Mouse (Mus musculus) embryonic facial prominence, embryonic 13.5 days (tissue): ENCODE measurements around the gene Slx4ip. TPM values are rescaled to one million over a fixed set of nuclear protein-coding genes. Genes with fewer than 3 reads are reported as not detected.

Source experiments
- ATAC-seq: fragments of 200-750 bp; cut with Nextera tagmentation; 2 replicates; pipeline ENCODE4 v1.8.0; 2017; ENCODE audit warnings: low read depth; ENCODE audit not compliant: insufficient number of reproducible peaks, insufficient read depth, low FRiP score, low TSS enrichment
- H3K27ac ChIP-seq: fragments of 300-500 bp; sonication (generic); 2 replicates; pipeline ENCODE4 v1.5.1; 2015; ENCODE audit warnings: moderate library complexity, mild to moderate bottlenecking, inconsistent platforms
- H3K27me3 ChIP-seq: fragments of 300-500 bp; sonication (generic); 2 replicates; pipeline ENCODE4 v1.6.1; 2015; ENCODE audit warnings: mild to moderate bottlenecking, inconsistent platforms
- H3K36me3 ChIP-seq: fragments of 300-500 bp; sonication (generic); 2 replicates; pipeline ENCODE4 v1.6.1; 2015; ENCODE audit warnings: mild to moderate bottlenecking, inconsistent platforms
- H3K4me1 ChIP-seq: fragments of 300-500 bp; sonication (generic); 2 replicates; pipeline ENCODE4 v1.6.1; 2015; ENCODE audit warnings: inconsistent platforms
- H3K4me2 ChIP-seq: fragments of 300-500 bp; sonication (generic); 2 replicates; pipeline ENCODE4 v1.6.1; 2015; ENCODE audit warnings: moderate library complexity, mild to moderate bottlenecking, inconsistent platforms
- H3K4me3 ChIP-seq: fragments of 300-500 bp; sonication (generic); 2 replicates; pipeline ENCODE4 v1.5.1; 2015; ENCODE audit warnings: mild to moderate bottlenecking, inconsistent platforms
- H3K9ac ChIP-seq: fragments of 300-500 bp; sonication (generic); 2 replicates; pipeline ENCODE4 v1.6.1; 2015; ENCODE audit warnings: mild to moderate bottlenecking, inconsistent platforms
- H3K9me3 ChIP-seq: fragments of 300-500 bp; sonication (generic); 2 replicates; pipeline ENCODE4 v1.6.1; 2016; ENCODE audit warnings: inconsistent platforms
- WGBS: fragments of 180-500 bp; shearing (Covaris S2); methylation state at CpG from one replicate; pipeline ENCODE4 v1.1.7; 2015; ENCODE audit warnings: mixed read lengths; 5-methylcytosine and 5-hydroxymethylcytosine counted together
- polyA plus RNA-seq: library from polyadenylated mRNA; unstranded; fragments of >200 nt; fragmentation: Nextera tagmentation; extraction: Ambion mirVana; gene quantifications from 2 replicates; pipeline ENCODE4 v1.2.1, GENCODE M21; 2015

The Slx4ip gene
- polyA plus RNA-seq, 1 experiment from 2014 or later, result 8.2 TPM

DNA sequence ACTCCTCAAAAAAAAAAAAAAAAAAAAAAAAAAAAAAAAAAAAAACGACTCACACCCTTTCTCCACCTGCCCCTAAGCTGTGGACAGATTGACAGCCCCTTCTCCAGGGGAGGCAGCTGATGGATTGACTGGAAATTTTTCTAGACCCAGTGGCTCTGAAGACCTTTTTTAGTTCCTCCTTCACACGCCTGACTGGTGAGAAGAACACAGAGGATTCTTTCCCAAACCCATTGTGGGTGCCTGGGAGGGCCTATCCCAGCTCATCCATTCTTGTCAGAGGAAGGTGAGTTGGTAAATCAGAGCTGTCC is 183.2 kb downstream of the Slx4ip start:
- Histone ChIP-seq H3K27ac (no peak overlapping the region), H3K4me2 (no peak overlapping the region), H3K4me1 (peaks cover 23% of the 10 kb centered on the region), H3K4me3 (no peak overlapping the region), H3K9ac (no peak overlapping the region), H3K9me3 (no peaks in the 10 kb centered on the region), H3K36me3 (no peaks in the 10 kb centered on the region), H3K27me3 (no peaks in the 10 kb centered on the region)
- ATAC-seq, result no peak
- 64% methylated on average over 1 of the region's 2 CpGs for WGBS

DNA sequence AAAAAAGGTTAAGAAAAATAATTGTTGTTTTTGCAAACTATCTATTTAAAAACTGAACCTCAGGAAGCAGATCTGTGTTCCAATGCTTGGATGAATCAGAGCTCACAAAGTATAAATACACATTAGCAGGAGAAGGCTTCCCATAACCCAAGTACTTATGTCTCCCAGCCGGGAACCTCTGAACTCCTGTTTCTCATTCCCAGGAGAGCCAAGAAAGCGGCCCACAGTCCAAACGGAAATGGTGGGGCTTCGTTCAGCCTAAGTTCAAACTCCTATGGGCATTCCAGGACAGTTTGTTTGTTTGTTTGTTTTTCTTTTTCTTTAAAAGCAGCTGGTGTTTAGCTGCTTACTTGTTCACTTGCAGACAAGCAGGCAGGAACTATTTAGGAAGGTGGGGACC is 187.8 kb downstream of the Slx4ip start:
- H3K36me3 ChIP-seq, result peaks cover 13% of the 10 kb centered on the region
- H3K27me3 ChIP-seq, result no peaks in the 10 kb centered on the region
- no peak overlapping the region for H3K4me2 ChIP-seq
- H3K9me3 ChIP-seq, result no peaks in the 10 kb centered on the region
- WGBS, result 44% methylated on average over 4 of the region's 4 CpGs
- H3K4me3 ChIP-seq, result no peak overlapping the region
- no peak for ATAC-seq
- no peak overlapping the region for H3K27ac ChIP-seq
- no peak overlapping the region for H3K9ac ChIP-seq
- H3K4me1 ChIP-seq, result peaks cover 36% of the 10 kb centered on the region

DNA sequence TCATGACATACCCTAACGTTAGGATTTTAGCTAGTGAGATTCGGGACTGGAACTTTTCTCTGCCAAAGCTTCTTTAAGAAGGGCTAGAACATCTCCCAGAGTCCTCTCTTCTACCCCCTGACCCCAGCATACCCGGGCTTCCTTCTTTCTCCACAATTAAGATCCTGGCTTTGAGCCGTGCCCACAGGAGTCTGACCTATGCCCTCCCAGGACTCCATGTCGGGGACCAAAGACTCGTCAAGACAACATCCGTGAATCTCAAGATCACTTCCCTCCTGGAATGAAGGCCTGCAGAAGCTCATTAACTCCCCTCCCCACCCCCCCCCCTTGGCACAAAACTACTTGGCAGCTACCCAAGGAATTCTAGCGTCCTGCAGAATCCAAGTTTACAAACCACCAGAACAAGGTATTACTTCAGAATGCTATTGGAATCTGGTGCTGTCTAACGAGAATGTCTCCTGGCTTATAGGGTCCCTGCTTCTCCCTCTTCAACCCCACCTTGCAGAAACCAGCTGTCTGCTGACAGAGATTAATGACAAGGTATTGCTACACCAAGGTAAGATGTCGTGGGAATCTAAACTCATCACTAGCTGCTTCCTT is 188.8 kb downstream of the Slx4ip start:
- Histone ChIP-seq H3K9me3 (no peaks in the 10 kb centered on the region), H3K4me3 (no peak overlapping the region), H3K4me2 (no peak overlapping the region), H3K4me1 (peaks cover 30% of the 10 kb centered on the region), H3K27ac (peak overlapping the region; percentile 22; the same call in 1 of the 2 replicates), H3K36me3 (peaks cover 23% of the 10 kb centered on the region), H3K27me3 (no peaks in the 10 kb centered on the region), H3K9ac (no peak overlapping the region)
- WGBS, result 21% methylated on average over 10 of the region's 10 CpGs
- 0 out of 2 replicates have a peak, but pooled peaks have one; percentile 54 for ATAC-seq

DNA sequence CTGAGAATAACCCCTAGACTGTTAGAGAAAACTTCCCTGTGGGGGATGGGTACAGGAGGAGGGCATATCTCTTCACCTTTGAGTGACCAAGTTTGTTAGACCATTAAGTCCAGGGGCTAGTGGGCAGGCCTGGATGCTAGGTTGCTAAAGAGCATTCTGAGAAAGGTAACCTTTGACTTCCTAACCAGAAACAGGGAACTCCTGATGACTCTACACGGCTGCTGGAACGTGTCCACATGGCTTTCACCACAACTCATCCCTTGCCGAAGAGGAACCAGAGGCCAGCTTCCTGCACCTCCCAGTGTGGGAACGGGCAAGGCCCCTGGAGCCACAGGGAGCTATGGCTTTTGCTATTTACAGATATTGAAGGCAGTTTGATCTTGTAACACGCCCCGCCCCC is 189.4 kb downstream of the Slx4ip start:
- no peak overlapping the region for H3K9ac ChIP-seq
- 66% methylated on average over 6 of the region's 6 CpGs for WGBS
- no peak for ATAC-seq
- H3K4me2 ChIP-seq, result no peak overlapping the region
- no peaks in the 10 kb centered on the region for H3K9me3 ChIP-seq
- peaks cover 30% of the 10 kb centered on the region for H3K4me1 ChIP-seq
- H3K27me3 ChIP-seq, result no peaks in the 10 kb centered on the region
- H3K36me3 ChIP-seq, result peaks cover 30% of the 10 kb centered on the region
- no peak overlapping the region; the same call in 1 of the 2 replicates for H3K27ac ChIP-seq
- no peak overlapping the region for H3K4me3 ChIP-seq

DNA sequence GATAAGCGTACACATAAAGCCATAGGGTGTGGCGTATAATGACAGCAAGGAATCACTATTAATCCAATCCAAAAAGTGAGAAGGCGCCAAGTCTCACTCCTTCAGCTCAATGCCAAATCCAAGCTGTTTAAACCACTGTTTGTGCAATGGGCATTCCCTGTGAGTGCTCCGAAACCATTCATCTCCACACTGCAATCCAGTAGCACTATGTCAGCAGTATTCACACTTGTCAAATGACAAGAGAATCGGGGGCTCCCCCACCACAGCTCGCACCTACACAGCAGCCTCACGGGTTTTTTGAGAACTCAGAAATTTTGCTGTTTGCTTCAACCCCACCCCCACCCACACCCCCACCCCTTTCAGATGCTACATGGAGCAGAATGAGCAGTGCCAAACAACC is 190.0 kb downstream of the Slx4ip start:
- Histone ChIP-seq H3K4me3 (no peak overlapping the region), H3K4me2 (no peak overlapping the region), H3K9me3 (no peaks in the 10 kb centered on the region), H3K36me3 (peaks cover 35% of the 10 kb centered on the region), H3K9ac (no peak overlapping the region), H3K4me1 (peaks cover 30% of the 10 kb centered on the region), H3K27me3 (no peaks in the 10 kb centered on the region), H3K27ac (no peak overlapping the region)
- ATAC-seq, result no peak
- 85% methylated on average over 7 of the region's 7 CpGs for WGBS

DNA sequence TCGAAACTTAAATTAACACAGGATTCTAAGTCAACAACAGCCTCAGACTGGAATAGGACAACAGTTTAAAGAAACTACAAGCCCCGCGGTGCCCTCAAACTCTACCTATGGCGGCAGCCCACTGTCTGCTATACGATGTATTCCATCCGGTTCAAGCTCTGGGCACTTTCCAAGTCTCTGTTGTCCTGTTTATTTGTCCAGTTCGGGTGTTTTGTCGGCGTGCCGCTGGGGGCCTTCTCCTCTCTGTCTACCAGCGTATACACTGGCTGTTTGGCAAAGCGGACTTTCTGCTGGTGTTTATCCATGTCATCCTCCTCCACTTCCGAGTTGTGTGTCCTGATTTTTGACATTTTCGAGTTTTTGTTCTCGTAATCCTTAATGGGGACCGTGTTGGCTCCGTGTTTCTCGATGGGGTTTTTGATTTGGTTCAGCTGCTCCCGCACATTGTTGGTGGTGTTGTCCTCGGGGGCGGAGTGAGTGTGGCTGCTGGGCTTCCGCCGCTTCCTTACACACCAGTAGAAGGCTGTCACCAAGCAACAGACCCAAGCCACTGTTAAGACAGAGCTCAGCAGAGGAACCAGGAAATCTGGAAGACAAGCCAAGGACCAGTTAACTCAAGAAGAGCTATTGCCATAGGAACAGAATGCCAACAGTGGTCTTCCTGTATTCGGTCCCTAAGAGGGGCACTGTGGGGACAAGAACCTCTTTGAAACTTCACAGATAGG is 192.0 kb downstream of the Slx4ip start:
- Histone ChIP-seq H3K9me3 (no peaks in the 10 kb centered on the region), H3K4me1 (peaks cover 40% of the 10 kb centered on the region), H3K9ac (no peak overlapping the region), H3K4me2 (no peak overlapping the region), H3K27me3 (no peaks in the 10 kb centered on the region), H3K36me3 (peaks cover 52% of the 10 kb centered on the region), H3K4me3 (no peak overlapping the region), H3K27ac (no peak overlapping the region)
- no peak for ATAC-seq
- WGBS, result 89% methylated on average over 24 of the region's 24 CpGs

DNA sequence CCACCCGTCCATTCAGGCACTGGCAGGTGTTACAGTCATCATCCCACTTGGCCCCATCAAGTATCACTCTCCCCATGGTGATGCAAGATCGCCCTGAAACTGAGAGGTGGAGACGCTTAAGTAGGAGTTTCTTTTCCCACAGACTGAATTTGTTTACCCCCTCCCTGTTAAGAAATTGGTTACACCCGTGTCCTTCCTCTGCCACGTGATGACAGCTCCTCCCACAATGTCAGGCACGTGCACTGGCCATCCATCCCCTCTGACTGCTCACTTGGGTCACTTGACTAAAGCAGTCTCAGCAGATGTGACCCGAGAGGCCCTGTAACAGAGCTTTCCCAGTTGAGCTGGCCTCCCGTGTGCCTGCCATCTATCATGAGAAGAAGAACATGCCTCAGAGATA is 194.2 kb downstream of the Slx4ip start:
- ATAC-seq, result no peak
- peaks cover 74% of the 10 kb centered on the region for H3K36me3 ChIP-seq

DNA sequence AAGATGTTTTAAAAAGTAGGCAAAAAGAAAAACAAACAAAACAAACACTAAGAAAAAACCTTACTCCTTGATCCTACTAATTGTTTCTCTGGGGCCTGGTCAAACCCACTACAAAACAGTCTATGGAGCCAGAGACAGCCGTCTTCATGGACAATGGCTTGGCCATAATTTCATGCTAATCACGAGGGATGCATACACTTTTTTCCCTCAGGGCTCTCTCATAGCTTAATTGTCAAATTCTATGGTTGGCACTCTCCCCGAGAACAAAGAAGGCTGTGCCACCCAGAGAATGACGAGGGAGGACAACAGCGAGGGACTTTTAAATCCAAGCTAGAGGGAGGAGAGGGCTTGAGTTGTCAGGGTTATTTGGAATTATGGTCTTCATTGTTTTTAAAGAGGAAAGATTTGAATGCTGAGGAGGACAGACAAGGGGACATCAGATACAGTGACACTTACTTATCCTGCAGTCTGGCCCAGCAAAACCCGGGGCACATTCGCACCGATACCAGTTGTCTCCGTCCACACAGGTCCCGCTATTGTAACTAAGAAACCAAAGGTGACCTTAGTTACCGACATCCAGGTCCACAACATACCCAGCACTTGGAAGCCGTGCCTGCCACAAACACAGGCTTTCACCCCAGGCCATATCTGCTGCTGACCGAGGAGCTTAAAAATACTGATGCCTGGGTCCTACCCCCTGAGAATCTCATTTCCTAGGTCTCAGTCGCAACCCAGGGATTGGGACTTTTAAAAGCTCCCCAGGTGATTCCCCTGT is 195.8 kb downstream of the Slx4ip start:
- Histone ChIP-seq H3K9me3 (no peaks in the 10 kb centered on the region), H3K4me2 (no peak overlapping the region), H3K4me3 (no peak overlapping the region), H3K27ac (no peak overlapping the region), H3K9ac (no peak overlapping the region), H3K27me3 (no peaks in the 10 kb centered on the region; the same call in 1 of the 2 replicates), H3K36me3 (peaks cover 89% of the 10 kb centered on the region), H3K4me1 (peaks cover 14% of the 10 kb centered on the region)
- WGBS, result 59% methylated on average over 14 of the region's 14 CpGs
- no peak for ATAC-seq

More for the DNA sequence above, 194.2 kb downstream of the Slx4ip start:
- Histone ChIP-seq H3K4me2 (no peak overlapping the region), H3K9ac (no peak overlapping the region), H3K4me3 (no peak overlapping the region), H3K9me3 (no peaks in the 10 kb centered on the region), H3K27ac (no peak overlapping the region), H3K4me1 (peaks cover 23% of the 10 kb centered on the region), H3K27me3 (no peaks in the 10 kb centered on the region; the same call in 1 of the 2 replicates)
- 76% methylated on average over 8 of the region's 8 CpGs for WGBS

DNA sequence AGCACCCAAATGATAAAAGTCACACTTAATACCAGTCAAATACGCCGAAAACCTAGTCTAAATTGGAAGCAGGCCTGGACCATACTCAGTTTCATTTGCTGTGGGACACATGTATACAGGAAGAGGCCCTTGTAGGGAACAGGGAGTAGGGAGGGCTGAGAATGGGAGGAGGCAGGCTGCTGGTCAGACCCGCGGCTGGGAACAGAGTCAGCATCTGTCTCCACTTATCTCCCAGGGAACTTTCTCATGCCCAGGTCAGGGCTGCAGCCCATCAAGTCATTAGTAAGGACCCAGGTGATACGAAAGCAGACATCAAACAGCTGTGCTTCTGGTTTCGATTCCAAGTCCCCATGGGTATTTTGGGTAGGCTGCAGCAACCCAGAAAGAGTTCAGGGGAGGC is 196.7 kb downstream of the Slx4ip start:
- Histone ChIP-seq H3K9me3 (no peaks in the 10 kb centered on the region), H3K27me3 (no peaks in the 10 kb centered on the region; the same call in 1 of the 2 replicates), H3K4me2 (no peak overlapping the region), H3K27ac (no peak overlapping the region), H3K4me3 (no peak overlapping the region), H3K9ac (no peak overlapping the region), H3K36me3 (peaks cover 95% of the 10 kb centered on the region), H3K4me1 (peaks cover 14% of the 10 kb centered on the region)
- WGBS, result 26% methylated on average over 6 of the region's 6 CpGs
- 0 out of 2 replicates have a peak, but pooled peaks have one; percentile 54 for ATAC-seq

DNA sequence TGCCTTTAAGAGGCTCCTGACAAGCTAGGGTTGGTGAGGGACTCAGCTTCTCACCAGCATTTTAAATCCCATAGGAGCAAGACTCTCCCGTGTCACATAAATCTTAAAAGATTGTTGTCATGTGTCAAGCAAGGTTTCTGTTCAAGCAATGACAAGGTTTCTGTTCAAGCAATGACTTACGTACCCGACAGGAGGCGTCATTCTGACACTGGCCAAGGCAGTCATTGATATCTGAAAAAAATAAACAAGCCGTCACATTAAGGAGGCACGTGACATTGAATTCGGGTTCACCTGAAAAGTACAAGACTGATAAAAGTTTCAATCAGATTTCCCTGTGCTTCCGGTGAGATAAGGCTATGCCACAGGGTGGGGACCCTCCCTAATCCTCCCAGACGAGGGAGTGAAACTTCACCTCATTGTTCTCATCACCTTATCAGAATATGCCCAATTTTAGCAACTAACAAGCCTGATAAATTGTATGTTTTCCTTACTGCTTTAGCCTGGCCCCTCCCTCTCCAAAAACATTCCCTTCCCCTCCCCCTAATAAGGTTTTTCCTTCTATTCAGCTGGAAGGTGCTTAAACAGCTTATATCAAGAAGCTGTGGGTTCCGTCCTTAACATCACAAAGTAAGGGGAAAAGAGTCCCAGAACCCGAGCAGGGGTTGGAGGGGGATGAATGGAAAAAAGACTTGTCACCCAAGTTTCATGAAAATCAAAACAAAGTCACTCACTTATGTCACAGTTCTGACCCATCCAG is 200.9 kb downstream of the Slx4ip start:
- Histone ChIP-seq H3K4me1 (peaks cover 28% of the 10 kb centered on the region), H3K9ac (no peak overlapping the region), H3K4me2 (no peak overlapping the region), H3K4me3 (no peak overlapping the region), H3K9me3 (no peaks in the 10 kb centered on the region), H3K27ac (no peak overlapping the region), H3K27me3 (no peaks in the 10 kb centered on the region; the same call in 1 of the 2 replicates), H3K36me3 (peaks cover 92% of the 10 kb centered on the region)
- WGBS, result 78% methylated on average over 11 of the region's 11 CpGs
- no peak for ATAC-seq

DNA sequence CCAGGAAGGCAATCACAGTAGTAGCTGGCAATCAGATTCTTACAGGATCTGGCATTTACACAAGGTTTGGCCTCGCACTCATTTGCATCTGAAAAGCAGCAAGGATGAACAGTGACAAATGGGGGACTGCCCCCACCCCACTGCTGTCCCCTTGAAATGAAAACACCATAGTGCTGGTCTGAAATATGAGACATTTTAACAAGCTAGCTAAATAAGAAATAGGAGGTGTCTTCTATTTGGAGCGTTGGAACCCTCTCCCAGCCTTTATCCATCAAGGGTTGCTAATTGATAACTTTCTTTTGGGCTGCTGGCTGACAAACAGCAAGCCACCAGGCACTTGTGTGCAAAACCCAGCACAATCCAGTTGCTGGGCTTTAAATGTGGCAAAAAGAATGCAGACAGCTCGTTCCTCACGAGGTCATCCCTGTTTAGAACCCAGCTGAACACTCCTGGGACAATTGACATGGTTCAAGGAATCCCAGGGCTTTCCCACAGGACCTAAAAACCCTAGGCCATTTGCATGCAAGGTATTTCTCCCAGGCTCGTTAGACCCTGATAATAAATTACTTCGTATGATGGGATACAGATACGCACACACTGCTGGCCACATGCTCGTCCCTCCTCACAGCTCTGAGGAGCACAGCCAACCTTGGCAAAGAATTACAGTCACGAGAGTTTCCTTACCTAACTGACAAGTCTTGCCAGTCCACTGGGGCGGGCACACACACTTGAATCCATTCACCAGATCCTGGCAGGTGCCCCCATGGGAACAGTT is 201.7 kb downstream of the Slx4ip start:
- H3K9me3 ChIP-seq, result no peaks in the 10 kb centered on the region
- no peak overlapping the region for H3K4me2 ChIP-seq
- 61% methylated on average over 10 of the region's 10 CpGs for WGBS
- no peaks in the 10 kb centered on the region; the same call in 1 of the 2 replicates for H3K27me3 ChIP-seq
- H3K36me3 ChIP-seq, result peaks cover 87% of the 10 kb centered on the region
- ATAC-seq, result no peak
- H3K4me3 ChIP-seq, result no peak overlapping the region
- peaks cover 28% of the 10 kb centered on the region for H3K4me1 ChIP-seq
- H3K9ac ChIP-seq, result no peak overlapping the region
- no peak overlapping the region for H3K27ac ChIP-seq
